Mouse (Mus musculus): ENCODE data around the gene Gcnt7. TPM values are rescaled to one million over a fixed set of nuclear protein-coding genes. Genes with fewer than 3 reads are reported as not detected.

Gene Gcnt7
- not detected for total RNA-seq (2022)

DNA sequence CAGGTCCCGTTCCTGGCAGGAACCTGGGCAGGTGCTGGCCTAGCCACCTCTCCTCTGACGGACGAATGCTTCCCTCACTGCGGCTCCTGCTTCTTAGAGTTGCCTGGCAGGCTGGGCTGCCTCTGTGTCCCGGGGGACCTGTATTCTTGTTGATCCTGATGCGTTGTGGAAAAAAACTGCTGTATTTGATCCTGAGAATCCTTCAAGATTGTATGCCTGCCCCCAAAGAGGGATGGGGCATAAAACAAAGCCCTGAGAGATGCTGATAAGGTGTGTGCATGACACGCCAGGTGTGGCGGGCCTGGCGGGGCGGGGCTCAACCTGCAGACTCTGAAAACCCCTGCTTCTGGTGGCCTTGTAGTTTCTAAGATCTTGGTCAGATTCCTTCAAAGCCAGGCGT is at the start of gene Gcnt7:
Gene Gcnt7, minus strand, starts transcription at position 101 of the 400 bp plus-strand sequence.
- no peak for DNase-seq (ENCODE audit: low spot score)

DNA sequence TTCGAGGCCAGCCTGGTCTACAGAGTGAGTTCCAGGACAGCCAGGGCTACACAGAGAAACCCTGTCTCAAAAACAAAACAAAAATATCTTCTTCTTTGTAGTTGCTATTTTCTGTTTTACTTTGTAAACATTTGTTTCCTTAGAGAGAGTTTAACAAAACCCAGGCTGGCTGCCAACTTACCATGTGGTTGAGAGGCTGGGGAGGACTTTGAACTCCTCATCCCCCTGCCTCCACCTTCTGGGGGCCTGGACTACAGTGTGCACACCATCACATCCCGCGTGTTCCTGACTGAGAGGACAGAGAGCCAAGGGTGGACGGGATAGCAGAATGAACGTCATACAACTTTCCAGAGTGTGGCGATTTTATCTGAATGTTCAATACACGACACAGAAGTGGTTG is 47.7 kb upstream of the Gcnt7 start:
- DNase-seq (ENCODE audit: low spot score), result no peak

GRCm38 (mm10) chr2:172502168-172502567 is 43.8 kb upstream of the Gcnt7 start:
- DNase-seq (ENCODE audit: low spot score), result no peak

GRCm38 (mm10) chr2:172501341-172501740 is 42.9 kb upstream of the Gcnt7 start:
- DNase-seq (ENCODE audit: low spot score), result no peak

GRCm38 (mm10) chr2:172500752-172501316 is 42.4 kb upstream of the Gcnt7 start:
- no peak for DNase-seq (ENCODE audit: low spot score)

DNA sequence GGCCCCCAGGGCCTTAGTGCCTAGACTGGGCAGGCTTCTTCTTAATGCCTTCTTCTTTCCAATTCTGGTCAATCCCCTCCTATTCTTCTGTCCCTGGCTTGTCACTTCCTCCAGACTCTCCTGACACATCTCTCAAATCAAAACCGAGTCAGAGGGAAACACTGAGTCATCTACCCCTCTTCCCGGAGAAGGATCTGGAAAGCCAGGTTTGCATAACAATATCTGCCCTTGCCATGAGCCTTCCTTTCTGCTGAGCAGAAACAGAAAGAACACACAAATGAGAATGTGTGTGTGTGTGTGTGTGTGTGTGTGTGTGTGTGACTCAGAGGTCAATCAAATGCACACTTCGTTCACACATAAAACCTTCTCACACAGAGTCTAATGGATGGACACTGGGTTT is 40.4 kb upstream of the Gcnt7 start:
- DNase-seq (ENCODE audit: low spot score), result no peak

GRCm38 (mm10) chr2:172496736-172497345 is 38.4 kb upstream of the Gcnt7 start:
- no peak for DNase-seq (ENCODE audit: low spot score)

- no peak for DNase-seq (ENCODE audit: low spot score)
Measured at GRCm38 (mm10) chr2:172484696-172485370, 26.4 kb upstream of the Gcnt7 start.

- no peak for DNase-seq (ENCODE audit: low spot score)
Measured at GRCm38 (mm10) chr2:172483766-172484413, 25.5 kb upstream of the Gcnt7 start.

DNA sequence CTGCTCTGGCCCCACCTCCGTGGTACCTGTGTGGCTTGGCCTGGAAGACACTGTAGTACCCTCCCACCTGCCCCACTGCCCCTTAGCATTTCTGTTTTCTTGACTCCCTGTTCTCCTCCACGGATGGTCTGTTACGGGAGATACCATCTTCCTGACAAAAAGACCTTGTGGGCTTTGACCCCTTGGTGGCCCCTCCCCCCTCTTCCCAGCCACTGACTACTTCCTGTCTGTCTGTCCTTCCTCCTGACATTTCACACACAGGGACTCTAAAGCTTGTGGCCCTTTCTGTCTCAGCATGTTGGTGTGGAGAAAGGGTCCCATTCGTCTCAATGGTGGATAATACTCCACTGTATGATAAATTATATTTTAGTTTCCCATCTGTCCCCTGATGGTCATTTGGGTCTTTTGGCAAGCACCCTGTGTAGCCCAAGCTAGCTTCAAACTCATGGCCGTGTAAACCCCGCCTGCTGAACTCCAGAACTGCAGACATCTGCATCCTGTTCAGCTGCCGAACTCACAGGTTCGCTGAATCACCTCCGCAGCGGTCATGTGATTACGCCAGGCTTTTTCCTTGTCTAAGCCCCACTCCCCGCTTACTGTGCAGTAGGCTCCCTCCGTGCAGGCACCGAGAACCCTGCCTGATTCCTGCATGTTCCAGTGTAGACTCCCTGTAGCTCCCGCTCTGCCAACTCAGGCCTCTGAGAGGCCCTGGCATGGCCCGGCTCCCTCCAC is 23.4 kb upstream of the Gcnt7 start:
- DNase-seq (ENCODE audit: low spot score), result no peak

- DNase-seq (ENCODE audit: low spot score), result no peak
Measured at GRCm38 (mm10) chr2:172480296-172480695, 21.9 kb upstream of the Gcnt7 start.

DNA sequence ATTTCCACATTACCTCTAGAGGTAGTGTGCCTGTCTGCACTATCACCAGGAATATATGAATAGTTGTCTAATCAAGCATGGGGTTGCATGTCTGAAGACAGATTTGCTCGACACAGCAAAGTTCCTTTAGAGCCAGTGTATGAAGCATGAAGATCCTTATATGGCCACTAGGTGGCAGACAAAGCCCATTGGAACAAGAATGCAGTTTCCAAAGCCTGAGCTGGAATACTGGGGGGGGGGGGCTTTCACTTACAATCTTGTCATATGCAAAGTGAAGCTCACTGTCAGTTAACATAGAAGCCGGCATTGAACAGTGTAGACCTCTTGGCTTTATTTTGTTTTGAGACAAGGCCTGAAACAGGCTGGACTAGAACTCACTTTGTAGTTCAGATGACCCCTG is 19.5 kb upstream of the Gcnt7 start:
- DNase-seq (ENCODE audit: low spot score), result no peak

GRCm38 (mm10) chr2:172477350-172477749 is 19.0 kb upstream of the Gcnt7 start:
- DNase-seq (ENCODE audit: low spot score), result no peak

- no peak for DNase-seq (ENCODE audit: low spot score)
Measured at GRCm38 (mm10) chr2:172476707-172477260, 18.4 kb upstream of the Gcnt7 start.

- no peak for DNase-seq (ENCODE audit: low spot score)
Measured at GRCm38 (mm10) chr2:172474970-172475369, 16.6 kb upstream of the Gcnt7 start.

- DNase-seq (ENCODE audit: low spot score), result no peak
Measured at GRCm38 (mm10) chr2:172473591-172473990, 15.2 kb upstream of the Gcnt7 start.

GRCm38 (mm10) chr2:172472318-172472717 is 13.9 kb upstream of the Gcnt7 start, which contains the start of gene Fam209:
Gene Fam209, plus strand, starts transcription at chr2:172472520.
- no peak for DNase-seq (ENCODE audit: low spot score)

GRCm38 (mm10) chr2:172468346-172468819 is 10.0 kb upstream of the Gcnt7 start:
- DNase-seq (ENCODE audit: low spot score), result no peak

DNA sequence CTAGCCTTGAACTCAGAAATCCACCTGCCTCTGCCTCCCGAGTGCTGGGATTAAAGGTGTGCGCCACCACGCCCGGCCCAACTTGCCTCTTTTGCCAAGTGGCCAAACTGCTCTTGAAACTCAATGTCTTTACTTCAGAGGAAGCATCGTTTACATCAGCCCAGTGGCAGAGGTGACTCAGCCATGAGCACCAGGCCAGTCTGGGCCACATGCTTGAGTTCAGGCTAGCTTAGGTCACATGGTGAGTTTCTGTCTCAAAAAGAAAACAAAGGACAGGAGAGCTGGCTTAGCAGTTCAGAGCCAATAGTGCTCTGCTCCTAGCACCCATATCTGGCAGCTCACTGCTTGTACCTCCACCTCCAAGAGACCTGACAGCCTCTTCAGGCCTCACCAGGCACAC is 8.8 kb upstream of the Gcnt7 start:
- DNase-seq (ENCODE audit: low spot score), result no peak

DNA sequence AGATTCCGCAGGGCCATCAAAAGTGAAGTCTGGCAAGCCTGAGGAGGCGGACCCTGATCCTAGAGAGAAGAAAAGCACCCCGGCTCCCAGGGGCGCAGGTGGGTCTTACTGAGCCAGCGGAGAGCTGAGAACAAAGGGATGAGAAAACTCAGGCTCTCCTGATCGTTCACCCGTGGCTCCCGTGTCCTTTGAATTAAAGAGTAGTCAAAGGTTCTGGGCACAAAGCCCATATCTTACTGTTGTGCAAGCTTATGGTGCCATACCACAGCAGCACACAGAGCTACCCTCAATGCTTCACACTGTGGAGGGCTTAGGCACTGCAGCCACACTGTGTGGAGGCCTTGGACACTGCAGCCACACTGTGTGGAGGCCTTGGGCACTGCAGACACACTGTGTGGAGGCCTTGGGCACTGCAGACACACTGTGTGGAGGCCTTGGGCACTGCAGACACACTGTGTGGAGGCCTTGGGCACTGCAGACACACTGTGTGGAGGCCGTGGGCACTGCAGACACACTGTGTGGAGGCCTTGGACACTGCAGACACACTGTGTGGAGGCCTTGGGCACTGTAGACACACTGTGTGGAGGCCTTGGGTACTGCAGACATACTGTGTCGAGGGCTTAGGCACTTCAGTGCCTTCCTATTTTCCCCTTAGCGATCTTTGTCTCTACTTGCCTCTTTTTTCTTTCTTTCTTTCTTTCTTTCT is 8.2 kb upstream of the Gcnt7 start:
- no peak for DNase-seq (ENCODE audit: low spot score)

GRCm38 (mm10) chr2:172462813-172463212 is 4.4 kb upstream of the Gcnt7 start:
- no peak for DNase-seq (ENCODE audit: low spot score)
